Mouse (Mus musculus) embryo, embryonic 11 days (tissue): Measurements from ENCODE around the gene Akr1c14.
A peak's percentile ranks its signal among the peaks of the same experiment; 100 is the strongest.
"Not testable (repeated sequence)": the region's sequence is repeated elsewhere in the genome, so short reads cannot be mapped to it uniquely, and the experiment has no call there.

Experiments used
- DNase-seq: peaks from one replicate; pipeline ENCODE4 v3.0.0-alpha.2; 2015

Gene Akr1c14

GRCm38 (mm10) chr13:4048719-4049118 is at the start of gene Akr1c14:
TSS of gene Akr1c14 (plus strand) at chr13:4049011.
- no peak for DNase-seq

- peak; percentile 78 for DNase-seq
Observed at GRCm38 (mm10) chr13:4001687-4002086, 47.1 kb upstream of the Akr1c14 start.

- DNase-seq = no peak
Observed at GRCm38 (mm10) chr13:4010784-4011183, 38.0 kb upstream of the Akr1c14 start.

- DNase-seq = peak; percentile 5
Observed at GRCm38 (mm10) chr13:4013811-4014210, 35.0 kb upstream of the Akr1c14 start.

- DNase-seq = no peak
Observed at GRCm38 (mm10) chr13:4029897-4030296, 18.9 kb upstream of the Akr1c14 start.

- DNase-seq = no peak
Observed at GRCm38 (mm10) chr13:4032512-4032911, 16.3 kb upstream of the Akr1c14 start.

- DNase-seq = no peak
Observed at GRCm38 (mm10) chr13:4035052-4035451, 13.8 kb upstream of the Akr1c14 start.

GRCm38 (mm10) chr13:4046113-4046512 is 2.7 kb upstream of the Akr1c14 start:
- DNase-seq = no peak

GRCm38 (mm10) chr13:4046841-4047240 is 2.0 kb upstream of the Akr1c14 start:
- no peak for DNase-seq

- no peak for DNase-seq
Observed at GRCm38 (mm10) chr13:4048226-4048625, 585 bp upstream of the Akr1c14 start.

GRCm38 (mm10) chr13:4049655-4050054 is 844 bp downstream of the Akr1c14 start:
- no peak for DNase-seq

- DNase-seq = no peak
Observed at GRCm38 (mm10) chr13:4055450-4055849, 6.6 kb downstream of the Akr1c14 start.

GRCm38 (mm10) chr13:4056211-4056610 is 7.4 kb downstream of the Akr1c14 start:
- no peak for DNase-seq

GRCm38 (mm10) chr13:4058239-4058638 is 9.4 kb downstream of the Akr1c14 start:
- DNase-seq = not testable (repeated sequence)

- peak; percentile 4 for DNase-seq
Observed at GRCm38 (mm10) chr13:4059363-4059762, 10.6 kb downstream of the Akr1c14 start.

- DNase-seq = no peak
Observed at GRCm38 (mm10) chr13:4060214-4060730, 11.5 kb downstream of the Akr1c14 start.

- no peak for DNase-seq
Observed at GRCm38 (mm10) chr13:4076517-4077435, 28.0 kb downstream of the Akr1c14 start.

GRCm38 (mm10) chr13:4079876-4080275 is 31.1 kb downstream of the Akr1c14 start:
- no peak for DNase-seq

- DNase-seq = no peak
Observed at GRCm38 (mm10) chr13:4101691-4102090, 52.9 kb downstream of the Akr1c14 start.

- no peak for DNase-seq
Observed at GRCm38 (mm10) chr13:4102721-4103120, 53.9 kb downstream of the Akr1c14 start.

- peak; percentile 84 for DNase-seq
Observed at GRCm38 (mm10) chr13:4110281-4111188, 61.7 kb downstream of the Akr1c14 start.

GRCm38 (mm10) chr13:4119181-4119904 is 70.5 kb downstream of the Akr1c14 start:
- DNase-seq = peak; percentile 2

- no peak for DNase-seq
Observed at GRCm38 (mm10) chr13:4123146-4123545, 74.3 kb downstream of the Akr1c14 start.
